Mouse (Mus musculus) mature B cell (primary cell): ENCODE measurements at regions not wholly inside any gene's neighbourhood (a gene's known extent, or its start where the extent isn't known, plus 50 kb on each side); places are given as distances from the start of the nearest gene placed in this dataset.

ENCODE experiments used
- in situ Hi-C: fragments of 300-500 bp; cut with MboI; formaldehyde crosslinking; loops from 2 replicates; pipeline ENCODE4 v1.14.3; 2019

DNA sequence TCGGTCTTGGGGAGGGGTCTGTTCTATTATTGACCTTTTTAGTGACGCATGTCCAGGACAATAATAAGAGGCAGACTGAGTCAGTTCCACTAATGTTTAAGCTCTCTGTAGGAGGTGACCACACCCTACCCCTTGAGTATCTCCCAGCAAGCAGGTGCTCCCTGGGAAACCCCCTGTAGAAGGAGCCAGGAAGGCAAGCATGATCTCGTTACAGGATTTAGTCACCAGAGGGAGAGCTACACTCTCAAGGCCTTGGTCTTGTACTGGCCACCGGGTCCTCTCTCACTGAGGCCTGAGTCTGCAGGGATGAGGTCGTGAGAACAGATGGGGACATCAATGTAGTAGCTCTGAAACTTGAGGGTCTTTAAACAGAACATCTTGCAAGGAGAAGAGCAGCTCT is 55.3 kb upstream of the Ccnd2 start:
- in situ Hi-C loops: no loop called here

GRCm38 (mm10) chr6:127213355-127213754 is 61.4 kb upstream of the Ccnd2 start:
- in situ Hi-C loops: no loop called here

GRCm38 (mm10) chr6:127215915-127216314 is 63.9 kb upstream of the Ccnd2 start:
- in situ Hi-C loops: no loop called here

DNA sequence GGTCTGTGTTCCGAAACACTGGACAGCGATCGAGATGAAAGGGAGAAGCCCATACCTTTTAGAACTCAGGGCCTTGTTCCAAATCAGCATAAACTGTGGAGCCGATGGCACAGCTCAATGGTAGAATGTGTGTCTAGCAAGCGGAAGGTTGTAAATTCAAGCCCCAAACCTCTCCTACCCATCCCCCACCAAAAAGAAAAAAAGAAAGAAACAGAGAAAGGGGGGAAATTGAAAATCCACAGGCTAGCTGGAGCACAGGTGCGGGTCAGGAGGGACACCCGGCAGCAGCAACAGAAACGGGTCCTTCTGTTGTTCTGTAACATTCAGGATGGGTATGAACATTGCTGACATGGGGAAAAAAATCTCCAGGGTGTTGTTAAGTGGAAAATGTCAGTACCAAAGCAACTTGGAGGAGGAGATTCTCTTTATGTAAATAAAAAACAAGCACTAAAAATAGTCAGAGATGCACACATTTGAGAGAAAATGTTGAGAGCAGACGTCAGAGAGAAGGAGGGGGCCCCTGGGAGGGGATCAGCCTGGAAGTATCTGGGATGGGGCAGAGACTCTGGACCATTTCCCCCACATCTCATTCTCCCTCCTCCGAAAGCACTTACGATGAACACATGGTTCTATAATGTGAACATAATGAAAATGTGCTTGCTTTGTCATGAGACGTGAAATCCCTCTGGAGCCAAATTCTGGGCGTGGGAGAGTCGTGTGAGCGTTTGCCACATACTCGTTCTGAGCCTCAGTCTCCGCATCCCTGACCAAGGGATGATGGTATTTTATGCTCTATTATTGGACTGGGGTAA is 66.8 kb upstream of the Ccnd2 start:
- in situ Hi-C loops: no loop called here

GRCm38 (mm10) chr6:127219446-127219802 is 67.4 kb upstream of the Ccnd2 start:
- in situ Hi-C loops: no loop called here

- in situ Hi-C loops: no loop called here
These were observed 74.4 kb upstream of the Ccnd2 start for GRCm38 (mm10) chr6:127226242-127226983.

GRCm38 (mm10) chr6:127236510-127237109 is 84.6 kb upstream of the Ccnd2 start:
- in situ Hi-C loops: no loop called here

DNA sequence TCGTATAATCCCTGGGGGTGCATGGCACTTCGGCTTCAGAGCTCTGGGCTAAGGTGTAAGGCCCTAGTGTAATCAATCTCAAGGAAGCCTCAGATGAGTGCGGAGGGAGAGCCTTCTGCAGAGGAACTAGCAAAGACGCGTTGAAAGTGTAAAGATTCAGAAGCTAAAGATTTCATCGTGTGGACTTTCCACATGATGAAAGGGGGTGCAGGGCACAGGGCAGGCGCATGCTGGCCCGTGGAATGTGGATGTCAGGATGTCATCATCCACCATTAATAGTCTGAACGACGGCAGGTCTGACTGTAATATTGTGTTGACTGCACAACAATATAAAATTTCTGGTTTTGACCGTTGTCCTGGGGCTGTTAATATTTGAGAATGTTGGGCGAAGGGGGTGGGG is 85.2 kb upstream of the Ccnd2 start:
- in situ Hi-C loops: no loop called here

DNA sequence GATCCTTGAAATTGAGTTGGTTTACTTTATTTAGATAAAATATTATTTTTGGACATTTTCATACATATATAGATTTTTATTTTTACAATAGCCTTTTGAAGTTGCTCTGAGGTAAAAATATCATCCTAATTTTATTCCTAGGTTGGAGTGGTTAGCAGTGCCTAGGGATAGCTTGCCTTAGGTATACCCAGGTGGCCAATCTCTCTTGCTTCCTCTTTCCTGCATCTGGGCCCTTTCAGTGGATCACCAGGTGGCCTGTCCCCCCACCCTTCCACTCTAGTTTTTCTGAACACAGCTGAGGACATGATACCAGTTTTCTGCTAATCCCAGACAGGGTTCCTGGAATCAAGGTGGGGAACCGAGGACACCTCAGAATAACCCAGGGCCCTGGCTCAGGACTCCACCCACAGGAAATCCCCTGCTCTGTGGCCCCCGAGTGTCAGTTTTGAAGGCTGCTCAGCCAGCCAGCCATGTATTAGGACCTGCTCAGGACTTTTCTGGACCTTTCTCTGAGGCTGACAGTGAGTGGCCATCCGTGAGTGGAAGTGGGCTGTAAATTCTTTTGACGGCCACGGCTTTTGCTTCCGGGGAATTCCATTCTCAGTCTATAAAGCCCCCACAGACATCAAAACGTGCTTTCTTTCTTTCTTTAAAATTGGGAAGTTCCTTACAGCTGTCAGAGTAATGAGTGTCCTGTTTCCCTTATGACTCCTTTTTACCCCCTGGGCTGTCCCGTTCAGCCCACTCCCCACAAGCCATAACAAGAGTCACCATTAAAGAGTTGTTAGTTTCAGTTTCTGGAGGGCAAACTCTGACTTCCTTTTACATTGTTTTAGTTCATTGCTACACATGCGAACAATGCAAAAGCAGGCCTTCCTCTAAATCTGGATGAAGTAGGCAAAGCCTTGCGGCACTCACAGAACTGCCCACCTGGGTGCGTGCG is 87.8 kb upstream of the Ccnd2 start:
- in situ Hi-C loops: loop anchor here (10.0 kb wide), 2 partner anchors 95 to 205 kb away; partner anchors contain the start of gene Parp11

GRCm38 (mm10) chr6:127240472-127241375 is 88.7 kb upstream of the Ccnd2 start:
- in situ Hi-C loops: loop anchor here (10.0 kb wide), 2 partner anchors 96 to 204 kb away; partner anchors contain the start of gene Parp11

- in situ Hi-C loops: loop anchor here (10.0 kb wide), 2 partner anchors 97 to 203 kb away; partner anchors contain the start of gene Parp11
These were observed 89.9 kb upstream of the Ccnd2 start for GRCm38 (mm10) chr6:127241693-127242425.

DNA sequence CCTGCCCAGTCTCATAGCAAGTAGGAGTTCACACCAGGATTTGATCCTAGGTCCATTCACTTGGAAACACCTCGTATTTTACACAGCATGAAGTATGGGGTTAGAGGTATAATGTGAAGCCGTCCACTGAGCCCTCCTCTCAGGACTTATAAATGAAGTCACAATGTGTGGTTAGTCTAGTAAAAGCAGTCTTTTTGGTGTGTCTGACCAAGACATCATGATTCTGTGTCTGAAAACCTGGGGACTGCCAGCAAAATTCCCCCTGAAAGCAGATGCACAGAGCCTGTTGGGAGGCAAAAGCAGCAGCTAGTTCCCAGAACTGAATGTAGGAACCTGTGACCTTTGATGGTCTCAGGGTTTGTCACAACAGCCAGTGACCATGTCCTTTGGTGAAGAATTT is 91.0 kb upstream of the Ccnd2 start:
- in situ Hi-C loops: loop anchor here (10.0 kb wide), 2 partner anchors 98 to 202 kb away; partner anchors contain the start of gene Parp11

DNA sequence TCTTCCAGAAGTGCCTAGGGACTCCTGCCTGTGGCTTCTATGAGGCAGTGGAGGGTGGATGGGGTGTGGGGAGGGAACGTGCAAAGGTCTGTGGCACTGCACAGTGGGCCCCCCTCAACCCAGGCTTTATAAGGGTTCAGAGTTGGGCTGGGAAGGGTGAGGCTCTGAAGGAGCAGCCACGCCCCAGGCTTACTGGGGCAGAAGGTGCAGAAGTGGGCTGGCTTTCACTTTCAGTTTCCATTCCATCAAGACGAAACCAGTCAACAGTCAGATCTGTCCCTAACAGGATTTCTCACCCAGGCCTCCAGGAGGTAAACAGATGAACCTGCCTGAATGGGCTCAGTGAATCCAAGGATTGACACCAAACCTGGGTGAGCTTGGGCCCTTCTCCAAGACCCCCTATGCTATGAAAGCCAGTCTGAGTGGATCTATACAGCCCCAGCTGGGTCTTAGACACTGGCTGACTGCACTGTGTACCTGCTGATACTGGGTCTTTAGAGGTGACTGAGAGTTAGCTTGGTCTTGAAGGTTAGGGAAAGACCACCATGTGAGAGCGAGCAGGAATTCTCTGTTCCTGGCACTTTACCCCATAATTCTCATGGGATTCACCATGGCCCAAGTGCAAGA is 93.9 kb upstream of the Ccnd2 start:
- in situ Hi-C loops: loop anchor here (10.0 kb wide), 2 partner anchors 101 to 199 kb away; partner anchors contain the start of gene Parp11

DNA sequence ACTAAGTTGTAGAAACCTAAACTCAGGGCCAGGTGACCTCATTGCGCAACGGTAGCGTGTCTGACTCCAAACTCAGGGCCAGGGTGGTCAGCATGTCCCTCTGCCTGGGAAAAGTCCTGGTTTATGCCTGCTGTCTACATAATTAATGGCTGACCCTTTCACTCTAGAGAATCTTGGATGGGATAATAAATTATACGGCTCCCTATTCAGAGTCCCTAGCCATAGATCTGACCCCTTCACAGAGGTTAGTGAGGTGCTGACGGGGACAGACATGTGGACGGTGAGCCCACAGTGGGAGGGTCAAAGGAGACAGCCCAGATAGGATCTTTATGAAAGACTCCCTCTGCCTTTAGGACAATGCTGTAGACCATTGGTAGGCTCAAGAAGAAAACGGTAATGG is 94.7 kb upstream of the Ccnd2 start:
- in situ Hi-C loops: loop anchor here (10.0 kb wide), 2 partner anchors 102 to 198 kb away; partner anchors contain the start of gene Parp11

DNA sequence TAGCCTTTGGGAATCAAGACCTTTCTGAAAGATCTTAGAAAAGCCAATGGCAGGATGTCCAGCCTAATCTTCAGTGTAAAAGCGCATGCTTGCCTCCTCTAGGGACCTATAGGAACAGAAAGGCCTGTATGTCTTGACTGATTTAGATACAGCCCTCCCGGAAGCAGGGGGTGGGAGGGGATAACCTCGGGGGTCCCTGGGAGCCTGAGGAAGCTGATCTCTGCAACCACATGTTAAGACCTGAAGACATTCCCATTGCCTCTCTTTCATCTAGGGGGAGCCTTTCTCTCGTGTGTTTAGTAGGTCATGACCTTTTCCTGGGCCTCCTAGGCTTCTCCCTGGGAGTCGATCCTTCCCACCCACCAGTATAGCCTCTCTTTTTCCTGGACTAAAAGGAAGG is 95.3 kb upstream of the Ccnd2 start:
- in situ Hi-C loops: loop anchor here (10.0 kb wide), 2 partner anchors 103 to 197 kb away; partner anchors contain the start of gene Parp11

DNA sequence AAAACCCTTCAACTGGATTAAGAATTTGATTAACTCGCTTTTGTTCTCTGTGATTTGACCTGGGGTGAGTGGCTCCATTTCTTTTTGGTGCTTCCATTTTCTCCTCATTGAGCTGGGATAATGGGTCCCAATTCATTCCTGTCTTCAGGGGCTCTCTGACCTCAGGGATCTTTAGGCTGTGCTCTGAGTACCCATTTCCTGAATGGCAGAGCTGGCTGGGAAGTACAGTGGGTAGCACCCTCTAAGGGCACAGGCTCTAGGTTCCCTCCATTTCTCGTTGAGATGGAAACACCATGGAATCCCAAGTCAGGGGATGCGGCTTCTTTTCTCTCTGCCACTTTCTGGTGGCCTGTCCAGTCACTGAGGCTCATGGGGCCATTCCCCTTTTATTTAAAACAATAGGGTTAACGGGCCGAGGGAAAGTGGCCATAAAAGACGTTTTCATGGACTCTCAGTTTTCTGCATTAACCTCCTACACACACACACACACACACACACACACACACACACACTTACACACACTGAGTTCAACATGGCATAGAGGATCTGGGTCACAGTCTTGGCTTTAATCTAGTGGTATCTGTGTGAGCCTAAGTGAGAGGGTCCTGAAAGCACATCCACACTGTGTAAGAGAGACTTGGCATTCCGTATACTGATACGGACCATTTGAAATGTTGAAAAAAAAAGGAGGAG is 98.3 kb upstream of the Ccnd2 start:
- in situ Hi-C loops: no loop called here

GRCm38 (mm10) chr6:127250874-127251670 is 99.1 kb upstream of the Ccnd2 start:
- in situ Hi-C loops: no loop called here

DNA sequence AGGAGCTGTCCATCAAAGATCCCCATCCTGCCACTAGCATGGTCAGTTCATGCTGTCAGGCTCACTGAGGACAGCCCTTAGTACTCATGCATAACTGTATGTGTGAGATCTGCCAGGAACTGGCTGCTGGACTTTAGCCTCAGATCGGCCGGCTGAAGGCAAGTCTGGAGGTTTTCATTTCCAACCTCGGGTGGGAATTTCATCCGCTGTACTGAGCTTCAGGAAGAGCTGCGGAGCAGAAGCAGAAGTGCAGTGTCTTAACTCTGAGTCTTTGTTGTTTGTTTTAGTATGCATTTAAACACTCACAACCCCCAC is 99.6 kb upstream of the Ccnd2 start:
- in situ Hi-C loops: no loop called here
